Mouse (Mus musculus) midbrain, embryonic 15.5 days (tissue): Measurements from ENCODE around the gene Krtap31-2. TPM values are rescaled to one million over a fixed set of nuclear protein-coding genes. Genes with fewer than 3 reads are reported as not detected.

Source experiments
- ATAC-seq: fragments of 200-750 bp; cut with Nextera tagmentation; replicated peaks from 2 replicates; pipeline ENCODE4 v1.8.0; 2017; ENCODE audit warnings: moderate TSS enrichment
- H3K27ac ChIP-seq: fragments of 300-500 bp; sonication (generic); 2 replicates; pipeline ENCODE4 v1.5.1; 2015; ENCODE audit warnings: mild to moderate bottlenecking, inconsistent platforms
- H3K27me3 ChIP-seq: fragments of 300-500 bp; sonication (generic); replicated peaks from 2 replicates; pipeline ENCODE4 v1.6.1; 2015; ENCODE audit warnings: inconsistent platforms
- H3K36me3 ChIP-seq: fragments of 300-500 bp; sonication (generic); replicated peaks from 2 replicates; pipeline ENCODE4 v1.6.1; 2015; ENCODE audit warnings: inconsistent platforms
- H3K4me1 ChIP-seq: fragments of 300-500 bp; sonication (generic); 2 replicates; pipeline ENCODE4 v1.6.1; 2015; ENCODE audit warnings: inconsistent platforms
- H3K4me2 ChIP-seq: fragments of 300-500 bp; sonication (generic); 2 replicates; pipeline ENCODE4 v1.6.1; 2015; ENCODE audit warnings: inconsistent platforms, mild to moderate bottlenecking, moderate library complexity
- H3K4me3 ChIP-seq: fragments of 300-500 bp; sonication (generic); 2 replicates; pipeline ENCODE4 v1.5.1; 2015; ENCODE audit warnings: mild to moderate bottlenecking, inconsistent platforms
- H3K9ac ChIP-seq: fragments of 300-500 bp; sonication (generic); 2 replicates; pipeline ENCODE4 v1.6.1; 2015; ENCODE audit warnings: mild to moderate bottlenecking, inconsistent platforms
- H3K9me3 ChIP-seq: fragments of 300-500 bp; sonication (generic); 2 replicates; pipeline ENCODE4 v1.6.1; 2016; ENCODE audit warnings: inconsistent platforms
- WGBS: fragments of 180-500 bp; shearing (Covaris S2); methylation state at CpG from one replicate; pipeline ENCODE4 v1.1.7; 2015; ENCODE audit warnings: mixed read lengths; 5-methylcytosine and 5-hydroxymethylcytosine counted together
- polyA plus RNA-seq: library from polyadenylated mRNA; unstranded; fragments of >200 nt; fragmentation: Nextera tagmentation; extraction: Ambion mirVana; gene quantifications from 2 replicates; pipeline ENCODE4 v1.2.1, GENCODE M21; 2015

The Krtap31-2 gene
- not detected in 2 replicates for polyA plus RNA-seq

DNA sequence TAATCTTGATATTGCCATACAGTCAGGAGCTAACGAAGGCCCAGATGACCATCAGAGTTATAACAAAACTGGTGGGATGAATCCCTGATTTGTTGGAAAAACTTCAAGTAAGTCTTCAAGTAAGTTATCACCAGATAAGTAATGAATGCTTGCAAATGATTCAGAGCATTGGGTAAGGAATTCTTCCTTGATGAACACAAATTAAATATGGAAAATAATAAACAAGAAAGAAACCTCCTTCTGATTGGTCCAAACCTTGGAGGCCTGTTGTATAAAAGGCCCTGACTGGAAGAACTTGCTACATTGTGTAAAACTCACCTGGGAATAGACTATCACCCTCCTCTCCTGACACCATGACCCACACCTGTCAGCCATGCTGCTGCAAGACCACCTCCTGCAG lies at the start of gene Krtap31-2:
Gene Krtap31-2, plus strand, starts transcription at position 301 of the 400 bp plus-strand sequence.
- H3K9ac ChIP-seq, result no peak within 1 kb of the TSS
- no peaks in the 10 kb centered on the region for H3K27me3 ChIP-seq
- ATAC-seq, result no peak
- WGBS, result 84% methylated on average over 1 of the region's 1 CpGs
- no peaks in the 10 kb centered on the region for H3K9me3 ChIP-seq
- H3K27ac ChIP-seq, result no peak within 1 kb of the TSS
- no peaks in the 10 kb centered on the region for H3K4me1 ChIP-seq
- no peak within 1 kb of the TSS for H3K4me3 ChIP-seq
- H3K36me3 ChIP-seq, result no peaks in the 10 kb centered on the region
- no peak within 1 kb of the TSS for H3K4me2 ChIP-seq

DNA sequence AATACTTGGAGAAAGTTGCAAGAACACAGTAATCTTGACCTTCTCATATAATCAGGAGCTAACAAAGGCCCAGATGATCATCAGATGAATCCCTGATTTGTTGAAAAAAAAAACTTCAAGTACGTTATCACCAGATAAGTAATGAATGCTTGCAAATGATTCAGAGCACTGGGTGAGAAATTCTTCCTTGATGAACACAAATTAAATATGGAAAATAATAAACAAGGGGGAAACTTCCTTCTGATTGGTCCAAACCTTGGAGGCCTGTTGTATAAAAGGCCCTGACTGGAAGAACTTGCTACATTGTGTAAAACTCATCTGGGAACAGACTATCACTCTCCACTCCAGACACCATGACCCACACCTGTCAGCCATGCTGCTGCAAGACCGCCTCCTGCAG lies 28.5 kb upstream of the Krtap31-2 start, which contains the start of gene Krtap31-1:
Gene Krtap31-1, plus strand, starts transcription at position 301 of the 400 bp plus-strand sequence.
- H3K27ac ChIP-seq, result no peak within 1 kb of the TSS
- no peak for ATAC-seq
- H3K9ac ChIP-seq, result no peak within 1 kb of the TSS
- H3K9me3 ChIP-seq, result no peaks in the 10 kb centered on the region
- H3K36me3 ChIP-seq, result no peaks in the 10 kb centered on the region
- H3K4me2 ChIP-seq, result no peak within 1 kb of the TSS
- no peak within 1 kb of the TSS for H3K4me3 ChIP-seq
- 91% methylated on average over 2 of the region's 2 CpGs for WGBS
- no peaks in the 10 kb centered on the region for H3K27me3 ChIP-seq
- no peaks in the 10 kb centered on the region for H3K4me1 ChIP-seq

DNA sequence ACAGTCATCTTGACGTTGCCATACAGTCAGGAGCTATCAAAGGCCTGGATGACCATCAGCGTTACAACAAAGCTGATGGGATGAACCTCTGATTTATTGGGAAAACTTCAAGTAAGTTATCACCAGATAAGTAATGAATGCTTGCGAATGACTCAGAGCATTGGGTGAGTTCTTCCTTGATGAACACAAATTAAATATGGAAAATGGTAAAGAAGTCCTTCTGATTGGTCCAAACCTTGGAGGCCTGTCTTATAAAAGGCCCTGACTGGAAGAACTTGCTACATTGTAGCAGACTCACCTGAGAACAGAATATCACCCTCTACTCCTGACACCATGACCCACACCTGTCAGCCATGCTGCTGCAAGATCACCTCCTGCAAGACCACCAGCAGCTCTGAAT lies 21.6 kb upstream of the Krtap31-2 start, which contains the start of gene Gm11565:
Gene Gm11565, plus strand, starts transcription at position 301 of the 400 bp plus-strand sequence.
- Histone ChIP-seq H3K27ac (no peak within 1 kb of the TSS), H3K4me1 (no peaks in the 10 kb centered on the region), H3K9me3 (no peaks in the 10 kb centered on the region), H3K4me2 (no peak within 1 kb of the TSS), H3K9ac (no peak within 1 kb of the TSS), H3K27me3 (no peaks in the 10 kb centered on the region), H3K36me3 (no peaks in the 10 kb centered on the region), H3K4me3 (no peak within 1 kb of the TSS)
- WGBS, result 89% methylated on average over 3 of the region's 3 CpGs
- no peak for ATAC-seq

DNA sequence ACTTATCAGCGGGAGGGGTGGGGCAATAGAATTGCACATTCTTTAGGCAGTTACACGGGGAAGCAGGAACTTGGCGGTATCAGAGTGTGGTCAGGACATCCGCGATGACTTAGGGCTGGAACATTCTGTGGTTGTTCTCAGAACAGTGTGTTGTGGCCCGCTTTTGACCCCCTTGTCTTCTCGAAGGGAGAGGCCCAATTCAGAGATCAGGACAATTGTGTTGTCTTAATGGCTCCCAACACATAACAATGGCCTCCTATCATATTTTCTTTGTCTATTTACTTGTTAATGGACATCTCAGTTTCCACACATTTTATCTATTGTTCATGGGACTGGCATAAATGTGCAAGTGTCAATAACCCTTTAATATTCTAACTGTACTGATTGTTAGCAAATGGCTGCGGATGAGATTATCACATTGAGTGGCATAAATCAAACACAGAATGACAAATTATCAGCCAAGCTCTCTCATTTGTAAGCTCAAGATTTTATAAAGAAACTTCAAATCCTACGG lies 1.7 kb downstream of the Krtap31-2 start:
- Histone ChIP-seq H3K4me2 (no peak overlapping the region), H3K9me3 (no peaks in the 10 kb centered on the region), H3K4me3 (no peak overlapping the region), H3K27ac (no peak overlapping the region), H3K36me3 (no peaks in the 10 kb centered on the region), H3K27me3 (no peaks in the 10 kb centered on the region), H3K4me1 (no peaks in the 10 kb centered on the region), H3K9ac (no peak overlapping the region)
- 90% methylated on average over 9 of the region's 9 CpGs for WGBS
- no peak for ATAC-seq

DNA sequence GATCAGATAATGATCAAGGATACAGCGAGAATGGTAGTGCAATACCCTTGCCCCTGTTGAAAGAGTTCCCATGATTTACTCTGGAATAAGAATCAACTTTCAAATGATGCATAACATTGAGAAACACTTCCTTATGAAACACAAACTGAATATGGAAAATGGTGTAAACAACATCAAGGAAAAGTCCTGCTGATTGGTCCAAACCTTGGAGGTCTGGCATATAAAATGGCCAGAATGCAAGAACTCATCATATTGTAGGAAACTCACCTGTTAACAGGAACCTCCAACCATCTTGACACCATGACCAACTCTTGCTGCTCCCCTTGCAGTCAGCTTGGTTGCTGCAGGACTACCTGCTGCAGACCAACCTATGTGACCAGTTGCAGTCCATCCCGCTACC lies 12.1 kb downstream of the Krtap31-2 start, which contains the start of gene Krtap9-5:
Gene Krtap9-5, plus strand, starts transcription at position 301 of the 400 bp plus-strand sequence.
- Histone ChIP-seq H3K9me3 (no peaks in the 10 kb centered on the region), H3K27ac (no peak within 1 kb of the TSS), H3K9ac (no peak within 1 kb of the TSS), H3K27me3 (no peaks in the 10 kb centered on the region), H3K4me2 (no peak within 1 kb of the TSS), H3K36me3 (no peaks in the 10 kb centered on the region), H3K4me1 (no peaks in the 10 kb centered on the region), H3K4me3 (no peak within 1 kb of the TSS)
- 92% methylated on average over 2 of the region's 2 CpGs for WGBS
- ATAC-seq, result no peak

DNA sequence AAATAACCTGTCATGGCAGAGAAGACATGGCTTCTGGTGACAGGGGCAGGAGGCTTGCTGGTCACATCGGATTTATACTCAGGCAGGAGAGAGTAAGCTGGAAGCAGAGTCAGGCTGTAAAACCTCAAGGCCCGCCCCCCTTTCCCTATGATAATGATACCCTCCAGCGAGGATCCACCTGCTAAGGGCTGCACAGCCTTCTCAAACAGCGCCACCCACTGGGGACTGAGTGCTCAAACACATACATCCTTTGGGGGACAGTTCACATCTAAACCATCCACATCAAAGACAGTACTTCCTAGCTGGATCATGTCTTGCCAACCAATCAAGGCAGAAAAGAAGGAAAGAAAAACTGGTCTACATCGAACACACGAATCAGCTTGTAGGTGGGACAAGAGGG lies 28.1 kb downstream of the Krtap31-2 start:
- Histone ChIP-seq H3K4me2 (no peak overlapping the region), H3K9me3 (no peaks in the 10 kb centered on the region), H3K4me3 (no peak overlapping the region), H3K27me3 (no peaks in the 10 kb centered on the region), H3K9ac (no peak overlapping the region), H3K4me1 (no peaks in the 10 kb centered on the region), H3K36me3 (no peaks in the 10 kb centered on the region), H3K27ac (no peak overlapping the region)
- WGBS, result 51% methylated on average over 6 of the region's 6 CpGs
- no peak for ATAC-seq

DNA sequence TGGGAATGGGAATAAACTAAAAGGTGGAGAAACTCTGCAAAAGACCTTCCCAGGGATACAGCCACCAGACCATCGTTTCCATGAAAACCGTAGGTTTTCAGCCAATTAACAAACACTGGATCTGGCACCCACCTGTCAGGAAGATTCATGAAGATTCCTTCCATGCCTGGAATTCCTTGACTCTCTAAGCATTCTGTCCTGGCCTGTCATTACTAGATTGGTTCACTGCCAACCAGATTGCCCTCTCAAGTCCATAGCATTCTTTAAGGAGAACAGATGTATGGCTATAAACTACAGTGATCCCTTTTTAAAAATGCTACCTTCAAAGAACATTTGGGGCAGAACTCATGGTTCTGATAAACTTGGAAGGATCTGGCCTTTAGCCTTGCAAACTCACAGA lies 29.9 kb downstream of the Krtap31-2 start:
- H3K36me3 ChIP-seq, result no peaks in the 10 kb centered on the region
- no peak for ATAC-seq
- H3K4me1 ChIP-seq, result no peaks in the 10 kb centered on the region
- no peaks in the 10 kb centered on the region for H3K27me3 ChIP-seq
- H3K4me3 ChIP-seq, result no peak overlapping the region
- no peak overlapping the region for H3K9ac ChIP-seq
- H3K9me3 ChIP-seq, result no peaks in the 10 kb centered on the region
- WGBS, result 86% methylated on average over 2 of the region's 2 CpGs
- no peak overlapping the region for H3K27ac ChIP-seq
- H3K4me2 ChIP-seq, result no peak overlapping the region

DNA sequence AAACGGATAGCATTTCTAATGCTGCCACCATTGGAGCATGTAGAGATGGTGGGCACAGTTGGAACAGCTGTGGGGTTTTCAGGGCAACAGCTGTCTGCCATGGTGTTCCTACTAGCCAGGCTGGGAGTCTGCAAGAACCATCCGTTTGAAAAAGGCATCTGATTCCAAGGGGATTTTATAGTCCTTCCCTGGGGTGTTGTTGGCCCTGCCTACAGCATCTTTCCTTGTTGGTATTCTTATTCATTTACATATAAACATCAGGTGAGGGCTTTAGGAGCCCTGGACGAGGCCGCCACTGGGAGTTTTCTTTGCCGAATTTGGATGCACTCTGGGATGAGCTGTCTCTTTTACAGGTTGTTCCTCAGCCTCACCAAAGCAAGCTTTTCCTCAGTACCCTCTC lies 42.9 kb downstream of the Krtap31-2 start, which contains the start of gene Krtap29-1:
Gene Krtap29-1, minus strand, starts transcription at position 101 of the 400 bp plus-strand sequence.
- WGBS, result 76% methylated on average over 5 of the region's 5 CpGs
- no peak within 1 kb of the TSS for H3K4me3 ChIP-seq
- 0 out of 2 replicates have a peak, but pooled peaks cover under 1% of the 10 kb centered on the region for H3K9me3 ChIP-seq
- no peak within 1 kb of the TSS for H3K27ac ChIP-seq
- no peaks in the 10 kb centered on the region for H3K27me3 ChIP-seq
- no peak for ATAC-seq
- H3K4me2 ChIP-seq, result no peak within 1 kb of the TSS
- no peaks in the 10 kb centered on the region for H3K4me1 ChIP-seq
- H3K36me3 ChIP-seq, result no peaks in the 10 kb centered on the region
- no peak within 1 kb of the TSS for H3K9ac ChIP-seq

DNA sequence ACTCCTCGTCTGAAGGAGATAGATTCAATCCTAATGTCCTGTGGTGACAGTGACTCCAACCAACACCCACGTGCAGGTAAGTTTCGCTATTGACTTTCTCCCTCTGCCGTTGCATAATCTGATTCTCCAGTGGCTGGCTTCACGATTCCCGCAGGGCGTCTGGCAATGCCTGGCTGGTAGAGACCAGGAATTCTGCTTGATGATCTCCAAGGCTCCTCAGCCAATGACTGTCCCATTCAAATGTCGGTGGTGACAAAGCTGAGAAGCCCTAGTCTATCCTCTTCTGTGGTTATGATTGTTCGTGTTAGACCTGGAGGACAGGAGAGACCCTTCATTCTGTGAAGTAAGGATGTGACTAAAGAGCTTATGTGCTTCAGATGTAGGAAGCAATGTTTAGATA lies 46.6 kb downstream of the Krtap31-2 start:
- WGBS, result 87% methylated on average over 9 of the region's 9 CpGs
- ATAC-seq, result no peak

DNA sequence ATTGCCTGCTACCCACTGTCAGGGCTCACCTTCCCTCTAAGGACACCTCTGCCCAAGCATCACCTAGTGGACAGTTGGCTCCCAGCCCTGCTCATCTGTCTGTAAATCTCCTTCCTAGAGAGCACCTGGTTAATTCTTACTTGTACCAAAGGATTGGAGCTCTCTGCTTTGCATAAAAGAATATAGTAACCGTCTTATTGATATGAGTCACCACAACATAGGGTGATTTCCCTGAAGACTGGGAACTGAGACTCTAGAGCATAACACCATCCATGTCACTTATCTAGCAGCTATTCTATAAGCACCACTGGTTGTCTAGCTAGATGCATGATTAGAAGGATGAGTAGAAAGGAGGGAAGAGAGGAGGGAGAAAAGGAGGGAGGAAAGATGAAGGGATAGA lies 47.4 kb downstream of the Krtap31-2 start:
- H3K4me3 ChIP-seq, result no peak overlapping the region
- H3K9ac ChIP-seq, result no peak overlapping the region
- H3K36me3 ChIP-seq, result no peaks in the 10 kb centered on the region
- no peaks in the 10 kb centered on the region for H3K27me3 ChIP-seq
- H3K4me2 ChIP-seq, result no peak overlapping the region
- WGBS, result 94% methylated on average over 1 of the region's 1 CpGs
- no peaks in the 10 kb centered on the region for H3K9me3 ChIP-seq
- no peak overlapping the region for H3K27ac ChIP-seq
- H3K4me1 ChIP-seq, result no peaks in the 10 kb centered on the region
- ATAC-seq, result no peak

More for the DNA sequence above, 46.6 kb downstream of the Krtap31-2 start:
- Histone ChIP-seq H3K4me2 (no peak overlapping the region), H3K27me3 (no peaks in the 10 kb centered on the region), H3K27ac (no peak overlapping the region), H3K36me3 (no peaks in the 10 kb centered on the region), H3K4me3 (no peak overlapping the region), H3K4me1 (no peaks in the 10 kb centered on the region), H3K9ac (no peak overlapping the region), H3K9me3 (no peaks in the 10 kb centered on the region)

DNA sequence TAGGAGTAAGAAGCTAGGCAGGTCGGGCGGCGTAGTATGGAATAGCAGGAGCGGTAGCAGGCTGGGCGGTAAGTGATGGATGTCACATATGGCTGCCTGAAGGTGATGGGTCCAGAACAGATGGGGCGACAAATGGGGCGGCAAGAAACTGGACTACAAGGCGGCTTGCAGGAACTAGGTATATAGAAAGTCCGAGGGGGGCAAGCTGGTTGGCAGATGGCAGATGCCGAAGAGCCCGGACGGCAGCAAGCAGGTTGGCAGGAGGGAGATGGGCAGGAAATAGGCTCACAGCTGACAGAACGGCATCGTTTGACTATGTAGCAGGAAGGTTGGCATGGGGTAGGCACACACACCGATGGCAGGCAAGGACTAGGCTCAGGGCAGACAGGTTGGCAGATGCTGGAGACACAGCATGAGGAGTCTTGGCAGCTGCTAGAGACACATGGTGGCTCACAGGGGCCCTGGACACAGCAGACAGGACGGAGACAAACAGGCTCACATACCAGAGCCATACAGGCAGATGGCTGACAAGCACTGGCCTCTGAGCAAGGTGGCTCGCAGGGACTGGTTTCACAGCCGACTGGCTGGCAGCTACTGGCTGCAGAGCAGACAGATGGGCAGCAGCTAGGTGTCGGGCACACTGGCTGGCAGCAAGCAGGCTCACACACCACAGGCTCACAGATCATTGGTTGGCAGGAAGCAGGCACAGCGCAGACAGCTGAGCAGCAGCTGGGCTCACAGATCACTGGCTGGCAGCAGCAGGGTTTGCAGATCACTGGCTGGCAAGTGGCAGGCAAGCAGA lies 49.4 kb downstream of the Krtap31-2 start:
- H3K36me3 ChIP-seq, result no peaks in the 10 kb centered on the region
- peak overlapping the region; percentile 60; the same call in 1 of the 2 replicates for H3K27ac ChIP-seq
- H3K27me3 ChIP-seq, result no peaks in the 10 kb centered on the region
- no peaks in the 10 kb centered on the region for H3K4me1 ChIP-seq
- no peaks in the 10 kb centered on the region for H3K9me3 ChIP-seq
- H3K4me2 ChIP-seq, result no peak overlapping the region
- H3K9ac ChIP-seq, result no peak overlapping the region
- 80% methylated on average over 20 of the region's 20 CpGs for WGBS
- no peak overlapping the region for H3K4me3 ChIP-seq
- ATAC-seq, result peak; percentile 74

DNA sequence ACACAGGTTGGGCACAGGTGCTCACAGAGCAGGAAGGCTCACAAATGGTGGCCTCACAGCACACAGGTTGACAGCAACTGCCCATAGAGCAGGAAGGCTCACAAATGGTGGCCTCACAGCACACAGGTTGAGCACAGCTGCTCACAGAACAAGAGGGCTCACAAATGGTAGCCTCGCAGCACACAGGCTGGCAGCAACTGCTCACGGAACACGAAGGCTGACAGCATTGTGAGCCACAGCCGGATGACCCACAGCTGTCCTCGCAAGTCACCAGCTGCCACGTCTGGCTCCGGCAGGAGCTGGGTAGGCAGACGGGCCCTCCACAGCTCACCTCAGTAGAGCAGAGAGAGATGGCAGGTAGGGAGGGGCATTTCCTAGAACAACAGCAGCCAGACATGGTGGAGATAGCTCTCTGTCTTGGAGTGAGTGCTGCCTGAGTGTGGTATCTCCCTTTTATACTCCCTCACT lies 50.1 kb downstream of the Krtap31-2 start, which contains the start of gene Krtap16-1:
Gene Krtap16-1, minus strand, starts transcription at position 418 of the 468 bp plus-strand sequence.
- H3K36me3 ChIP-seq, result no peaks in the 10 kb centered on the region
- peak within 1 kb of the TSS; percentile 60 for H3K27ac ChIP-seq
- H3K9ac ChIP-seq, result no peak within 1 kb of the TSS
- H3K27me3 ChIP-seq, result no peaks in the 10 kb centered on the region
- H3K4me3 ChIP-seq, result no peak within 1 kb of the TSS
- no peaks in the 10 kb centered on the region for H3K9me3 ChIP-seq
- no peak within 1 kb of the TSS for H3K4me2 ChIP-seq
- H3K4me1 ChIP-seq, result no peaks in the 10 kb centered on the region
- 87% methylated on average over 8 of the region's 8 CpGs for WGBS
- no peak for ATAC-seq
